Mouse (Mus musculus) heart, adult 8-10 months (tissue): ENCODE measurements at regions not wholly inside any gene's neighbourhood (a gene's known extent, or its start where the extent isn't known, plus 50 kb on each side); places are given as distances from the start of the nearest gene placed in this dataset.

ENCODE experiments used
- DNase-seq: peaks from one replicate; pipeline ENCODE4 v3.0.0; 2022; ENCODE audit warnings: low spot score

DNA sequence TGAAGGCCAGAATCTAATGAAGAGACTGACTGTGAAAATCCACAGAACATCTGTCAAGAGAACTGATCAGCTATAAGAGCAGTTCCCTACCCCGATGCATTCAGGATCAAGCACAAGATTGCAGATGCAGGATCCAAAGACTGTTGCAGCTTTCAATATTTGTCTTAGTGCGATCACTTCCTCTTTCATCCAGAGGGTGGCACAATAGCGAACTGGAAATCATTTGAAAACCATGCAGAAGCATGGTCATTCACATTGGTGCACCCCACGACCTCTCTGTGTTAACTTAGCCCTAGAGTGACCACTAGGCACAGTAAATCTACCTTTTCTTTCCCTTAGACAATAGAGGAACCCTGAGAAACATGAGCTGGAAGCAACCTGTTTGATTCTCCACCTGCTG, 55.8 kb upstream of the Pak3 start:
- no peak for DNase-seq

DNA sequence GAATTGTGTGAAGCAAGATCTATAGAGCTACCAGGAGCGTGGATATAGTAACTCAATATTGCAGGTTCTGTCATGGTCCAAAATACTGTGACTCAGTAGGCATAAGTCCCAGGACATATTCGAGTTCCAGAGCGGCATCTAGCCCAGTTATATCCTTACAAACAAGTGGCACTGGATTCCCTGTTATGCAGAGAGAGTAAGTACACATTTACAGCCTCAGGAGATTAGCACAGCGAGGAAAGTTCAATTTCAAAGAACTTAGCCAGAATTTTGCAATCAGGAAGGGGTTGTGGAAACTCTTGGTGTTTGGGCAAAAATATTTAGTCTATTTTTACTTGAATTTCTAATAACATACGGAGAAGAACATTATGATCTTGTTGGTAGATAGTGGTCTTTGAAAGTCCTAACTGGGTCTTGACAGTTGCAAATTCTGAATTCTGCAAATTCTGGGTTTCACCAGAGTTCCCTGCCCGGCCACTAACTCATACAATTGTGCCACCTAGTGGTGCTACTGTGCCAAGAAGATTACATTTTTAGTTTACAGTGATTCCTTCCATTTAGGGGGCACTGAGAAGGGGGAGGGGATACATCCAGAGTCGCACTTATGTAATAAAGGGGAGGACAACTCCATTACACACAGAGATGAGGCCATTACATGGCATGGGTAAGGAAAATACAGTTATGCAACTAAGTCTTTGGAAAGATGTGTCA, 54.7 kb upstream of the Chrdl1 start:
- no peak for DNase-seq

DNA sequence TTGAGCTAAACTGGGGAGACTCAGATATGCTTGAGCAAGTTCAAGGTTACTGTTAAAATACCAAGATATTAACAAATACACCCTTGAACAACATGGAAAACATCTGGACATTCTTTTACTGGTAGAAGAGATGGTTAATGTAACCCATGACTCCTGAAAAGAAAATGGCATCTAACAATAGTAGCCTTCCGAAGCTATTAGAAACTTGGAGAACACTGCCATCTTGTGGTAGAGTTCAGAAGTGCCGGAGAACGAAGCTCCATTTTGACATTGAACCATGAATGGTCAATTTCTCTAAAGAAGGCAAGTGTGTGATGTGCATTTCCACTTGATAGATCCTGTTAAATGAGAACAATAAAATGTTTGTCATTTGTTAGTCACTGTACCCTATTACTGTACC, 50.5 kb upstream of the Chrdl1 start:
- DNase-seq = peak; percentile 4
